Mouse (Mus musculus) intestine, embryonic 16.5 days (tissue): ENCODE measurements around the gene Hist2h3c2. TPM values are rescaled to one million over a fixed set of nuclear protein-coding genes. Genes with fewer than 3 reads are reported as not detected.

Experiments
- ATAC-seq: fragments of 200-750 bp; cut with Nextera tagmentation; 2 replicates; pipeline ENCODE4 v1.8.0; 2017; ENCODE audit warnings: moderate TSS enrichment, moderate library complexity
- H3K27ac ChIP-seq: fragments of 300-500 bp; sonication (generic); 2 replicates; pipeline ENCODE4 v1.5.1; 2014; ENCODE audit warnings: mild to moderate bottlenecking, low read length
- H3K27me3 ChIP-seq: fragments of 300-500 bp; sonication (generic); replicated peaks from 2 replicates; pipeline ENCODE4 v1.6.1; 2014; ENCODE audit warnings: low read length, control low read depth, mixed read lengths; ENCODE audit not compliant: control insufficient read depth, insufficient read depth
- H3K36me3 ChIP-seq: fragments of 300-500 bp; sonication (generic); 2 replicates; pipeline ENCODE4 v1.6.1; 2014; ENCODE audit warnings: low read length, control low read depth; ENCODE audit not compliant: control insufficient read depth, insufficient read depth
- H3K4me1 ChIP-seq: fragments of 300-500 bp; sonication (generic); 2 replicates; pipeline ENCODE4 v1.6.1; 2014; ENCODE audit warnings: low read length, control low read depth, mixed read lengths; ENCODE audit not compliant: control insufficient read depth, insufficient read depth
- H3K4me2 ChIP-seq: fragments of 300-500 bp; sonication (generic); 2 replicates; pipeline ENCODE4 v1.6.1; 2014; ENCODE audit warnings: low read depth, low read length, control low read depth
- H3K4me3 ChIP-seq: fragments of 300-500 bp; sonication (generic); 2 replicates; pipeline ENCODE4 v1.5.1; 2014; ENCODE audit warnings: mild to moderate bottlenecking, low read length
- H3K9ac ChIP-seq: fragments of 300-500 bp; sonication (generic); 2 replicates; pipeline ENCODE4 v1.6.1; 2014; ENCODE audit warnings: low read depth, low read length
- H3K9me3 ChIP-seq: fragments of 300-500 bp; sonication (generic); 2 replicates; pipeline ENCODE4 v1.6.1; 2016; ENCODE audit warnings: low read length, control low read depth; ENCODE audit not compliant: control insufficient read depth
- WGBS: fragments of 180-500 bp; shearing (Covaris S2); extraction: QIAGEN DNeasy Blood & Tissue Kit; methylation state at CpG from one replicate; pipeline ENCODE4 v1.1.7; 2014; 5-methylcytosine and 5-hydroxymethylcytosine counted together
- polyA plus RNA-seq: library from polyadenylated mRNA; unstranded; fragments of >200 nt; fragmentation: Nextera tagmentation; extraction: Ambion mirVana; gene quantifications from 2 replicates; pipeline ENCODE4 v1.2.1, GENCODE M21; 2015

Gene Hist2h3c2
- polyA plus RNA-seq, 1 experiment from 2014 or later, result 2.9 TPM

- peaks cover 15% of the 10 kb centered on the region; the same call in 1 of the 2 replicates for H3K4me1 ChIP-seq
- peak overlapping the region; percentile 98 for H3K27ac ChIP-seq
- H3K9ac ChIP-seq, result peak overlapping the region; percentile 82
- no peaks in the 10 kb centered on the region for H3K9me3 ChIP-seq
- H3K4me3 ChIP-seq, result peak overlapping the region; percentile 64; the same call in 1 of the 2 replicates
- H3K27me3 ChIP-seq, result no peaks in the 10 kb centered on the region
- 63% methylated on average over 3 of the region's 3 CpGs for WGBS
- ATAC-seq, result no peak
- no peaks in the 10 kb centered on the region for H3K36me3 ChIP-seq
- peak overlapping the region; percentile 67 for H3K4me2 ChIP-seq
These were observed 22.7 kb upstream of the Hist2h3c2 start for GRCm38 (mm10) chr3:96261623-96262022.

- Histone ChIP-seq H3K4me3 (no peak overlapping the region), H3K4me1 (peaks cover 18% of the 10 kb centered on the region; the same call in 1 of the 2 replicates), H3K27me3 (no peaks in the 10 kb centered on the region), H3K9me3 (no peaks in the 10 kb centered on the region), H3K9ac (no peak overlapping the region), H3K27ac (no peak overlapping the region), H3K36me3 (no peaks in the 10 kb centered on the region), H3K4me2 (no peak overlapping the region)
- no peak for ATAC-seq
- 89% methylated on average over 5 of the region's 5 CpGs for WGBS
These were observed 21.3 kb upstream of the Hist2h3c2 start for GRCm38 (mm10) chr3:96260220-96260619.

- no peak overlapping the region for H3K9ac ChIP-seq
- 66% methylated on average over 3 of the region's 3 CpGs for WGBS
- no peaks in the 10 kb centered on the region for H3K27me3 ChIP-seq
These were observed 18.3 kb upstream of the Hist2h3c2 start for GRCm38 (mm10) chr3:96257190-96257589.

GRCm38 (mm10) chr3:96255926-96256593, 17.1 kb upstream of the Hist2h3c2 start:
- Histone ChIP-seq H3K36me3 (no peaks in the 10 kb centered on the region), H3K9me3 (no peaks in the 10 kb centered on the region), H3K4me3 (0 out of 2 replicates have a peak overlapping the region, but pooled peaks have one; percentile 5), H3K4me1 (peaks cover 5% of the 10 kb centered on the region; the same call in 1 of the 2 replicates), H3K27me3 (no peaks in the 10 kb centered on the region), H3K27ac (peak overlapping the region; percentile 51), H3K9ac (0 out of 2 replicates have a peak overlapping the region, but pooled peaks have one; percentile 23), H3K4me2 (0 out of 2 replicates have a peak overlapping the region, but pooled peaks have one; percentile 9)
- ATAC-seq, result peak; percentile 76
- 43% methylated on average over 5 of the region's 5 CpGs for WGBS

More at GRCm38 (mm10) chr3:96257190-96257589, 18.3 kb upstream of the Hist2h3c2 start:
- Histone ChIP-seq H3K9me3 (no peaks in the 10 kb centered on the region), H3K27ac (no peak overlapping the region), H3K4me2 (no peak overlapping the region), H3K4me3 (no peak overlapping the region), H3K4me1 (peaks cover 9% of the 10 kb centered on the region; the same call in 1 of the 2 replicates), H3K36me3 (no peaks in the 10 kb centered on the region)
- no peak for ATAC-seq

GRCm38 (mm10) chr3:96254683-96255355, 15.9 kb upstream of the Hist2h3c2 start:
- Histone ChIP-seq H3K9me3 (no peaks in the 10 kb centered on the region), H3K4me1 (peaks cover 8% of the 10 kb centered on the region), H3K36me3 (no peaks in the 10 kb centered on the region), H3K4me2 (no peak overlapping the region), H3K27ac (no peak overlapping the region), H3K4me3 (no peak overlapping the region), H3K9ac (peak overlapping the region; percentile 14; the same call in 1 of the 2 replicates), H3K27me3 (no peaks in the 10 kb centered on the region)
- WGBS, result 48% methylated on average over 10 of the region's 10 CpGs
- ATAC-seq, result no peak

GRCm38 (mm10) chr3:96251787-96252186, 12.9 kb upstream of the Hist2h3c2 start:
- 84% methylated on average over 3 of the region's 3 CpGs for WGBS
- no peak overlapping the region for H3K4me2 ChIP-seq

GRCm38 (mm10) chr3:96250890-96251289, 12.0 kb upstream of the Hist2h3c2 start:
- Histone ChIP-seq H3K27ac (no peak overlapping the region), H3K4me3 (no peak overlapping the region), H3K36me3 (no peaks in the 10 kb centered on the region), H3K9me3 (no peaks in the 10 kb centered on the region), H3K9ac (no peak overlapping the region), H3K27me3 (no peaks in the 10 kb centered on the region), H3K4me2 (no peak overlapping the region), H3K4me1 (peaks cover 16% of the 10 kb centered on the region)
- no peak for ATAC-seq
- WGBS, result 55% methylated on average over 3 of the region's 3 CpGs

More at GRCm38 (mm10) chr3:96251787-96252186, 12.9 kb upstream of the Hist2h3c2 start:
- ATAC-seq, result no peak
- H3K4me1 ChIP-seq, result peaks cover 19% of the 10 kb centered on the region
- no peak overlapping the region for H3K9ac ChIP-seq
- no peaks in the 10 kb centered on the region for H3K36me3 ChIP-seq
- H3K9me3 ChIP-seq, result no peaks in the 10 kb centered on the region
- no peak overlapping the region for H3K4me3 ChIP-seq
- no peak overlapping the region for H3K27ac ChIP-seq
- H3K27me3 ChIP-seq, result no peaks in the 10 kb centered on the region

GRCm38 (mm10) chr3:96249034-96249345, 10.1 kb upstream of the Hist2h3c2 start:
- Histone ChIP-seq H3K36me3 (no peaks in the 10 kb centered on the region), H3K9ac (0 out of 2 replicates have a peak overlapping the region, but pooled peaks have one; percentile 37), H3K27me3 (no peaks in the 10 kb centered on the region), H3K4me2 (peak overlapping the region; percentile 56), H3K9me3 (no peaks in the 10 kb centered on the region), H3K4me1 (peaks cover 19% of the 10 kb centered on the region), H3K27ac (no peak overlapping the region), H3K4me3 (peak overlapping the region; percentile 50; the same call in 1 of the 2 replicates)
- ATAC-seq, result no peak
- 51% methylated on average over 4 of the region's 4 CpGs for WGBS
